Mouse (Mus musculus): ENCODE measurements at regions not wholly inside any gene's neighbourhood (a gene's known extent, or its start where the extent isn't known, plus 50 kb on each side); places are given as distances from the start of the nearest gene placed in this dataset.

- TF ChIP-seq POLR2A (IDR thresholded peaks at IDR 0.05; ENCODE audit: borderline replicate concordance, extremely low read depth, insufficient read depth, insufficient read length, poor library complexity, severe bottlenecking) (no peak), CTCF (IDR thresholded peaks at IDR 0.05; ENCODE audit: borderline replicate concordance, extremely low read depth, insufficient read depth, insufficient read length) (no peak)
- DNase-seq (ENCODE audit: low read depth): no peak
Observed at GRCm38 (mm10) chr1:96003086-96003485, 335.7 kb upstream of the St8sia4 start.

DNA sequence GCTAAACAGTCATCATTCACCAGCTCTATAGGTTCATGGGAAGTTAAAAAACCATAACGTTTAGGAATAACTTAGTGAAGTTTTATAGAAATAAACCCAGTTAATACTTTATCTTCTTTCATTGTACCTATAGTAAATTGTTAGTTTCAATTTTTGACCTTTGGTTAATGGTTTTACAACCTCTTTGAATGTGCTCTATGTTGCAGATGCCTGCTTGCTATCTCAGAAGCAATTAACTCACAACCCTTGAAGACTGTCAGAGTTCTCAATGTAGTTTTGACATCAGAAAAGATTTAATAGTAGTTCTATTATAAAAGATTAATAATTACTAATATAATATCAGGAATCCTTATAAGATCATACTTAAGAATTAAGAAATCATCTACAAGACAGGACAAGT is 294.8 kb upstream of the St8sia4 start:
- TF ChIP-seq POLR2A (IDR thresholded peaks at IDR 0.05; ENCODE audit: borderline replicate concordance, extremely low read depth, insufficient read depth, insufficient read length, poor library complexity, severe bottlenecking): no peak
- no peak for TF ChIP-seq CTCF (IDR thresholded peaks at IDR 0.05; ENCODE audit: borderline replicate concordance, extremely low read depth, insufficient read depth, insufficient read length)
- DNase-seq (ENCODE audit: low read depth): no peak

Measured in brain, embryonic 14.5 days (tissue).